Mouse (Mus musculus) neural tube, embryonic 14.5 days (tissue): ENCODE measurements around the gene Macf1. TPM values are rescaled to one million over a fixed set of nuclear protein-coding genes. Genes with fewer than 3 reads are reported as not detected.
A peak's percentile ranks its signal among the peaks of the same experiment; 100 is the strongest.

Experiments used
- ATAC-seq: fragments of 200-750 bp; cut with Nextera tagmentation; 2 replicates; pipeline ENCODE4 v1.8.0; 2017; ENCODE audit warnings: low read depth, mild to moderate bottlenecking, moderate TSS enrichment, moderate library complexity
- H3K27ac ChIP-seq: fragments of 300-500 bp; sonication (generic); 2 replicates; pipeline ENCODE4 v1.5.1; 2014; ENCODE audit warnings: low read depth, mild to moderate bottlenecking, control low read depth, low read length, moderate library complexity, mixed read lengths
- H3K27me3 ChIP-seq: fragments of 300-500 bp; sonication (generic); 2 replicates; pipeline ENCODE4 v1.6.1; 2014; ENCODE audit warnings: low read length; ENCODE audit not compliant: control insufficient read depth, insufficient read depth
- H3K36me3 ChIP-seq: fragments of 300-500 bp; sonication (generic); 2 replicates; pipeline ENCODE4 v1.6.1; 2014; ENCODE audit warnings: low read length, mixed read lengths; ENCODE audit not compliant: control insufficient read depth, insufficient read depth
- H3K4me1 ChIP-seq: fragments of 300-500 bp; sonication (generic); 2 replicates; pipeline ENCODE4 v1.6.1; 2014; ENCODE audit warnings: low read length; ENCODE audit not compliant: control insufficient read depth, insufficient read depth
- H3K4me2 ChIP-seq: fragments of 300-500 bp; sonication (generic); 2 replicates; pipeline ENCODE4 v1.6.1; 2014; ENCODE audit warnings: mild to moderate bottlenecking, low read depth, low read length, control low read depth
- H3K4me3 ChIP-seq: fragments of 300-500 bp; sonication (generic); 2 replicates; pipeline ENCODE4 v1.5.1; 2014; ENCODE audit warnings: low read depth, low read length, control low read depth, mixed read lengths
- H3K9ac ChIP-seq: fragments of 300-500 bp; sonication (generic); replicated peaks from 2 replicates; pipeline ENCODE4 v1.6.1; 2014; ENCODE audit warnings: low read depth, mild to moderate bottlenecking, control low read depth, low read length, mixed read lengths
- H3K9me3 ChIP-seq: fragments of 300-500 bp; sonication (generic); 2 replicates; pipeline ENCODE4 v1.6.1; 2016; ENCODE audit warnings: low read length; ENCODE audit not compliant: control insufficient read depth
- WGBS: fragments of 180-500 bp; shearing (Covaris S2); extraction: QIAGEN DNeasy Blood & Tissue Kit; methylation state at CpG from one replicate; pipeline ENCODE4 v1.1.7; 2014; 5-methylcytosine and 5-hydroxymethylcytosine counted together
- polyA plus RNA-seq: library from polyadenylated mRNA; unstranded; fragments of >200 nt; fragmentation: Nextera tagmentation; extraction: Ambion mirVana; gene quantifications from 2 replicates; pipeline ENCODE4 v1.2.1, GENCODE M21; 2014

Macf1 gene
- polyA plus RNA-seq, 1 experiment from 2014 or later: 144 TPM

GRCm38 (mm10) chr4:123652130-123652529 is 32.0 kb downstream of the Macf1 start:
- Histone ChIP-seq H3K9me3 (no peaks in the 10 kb centered on the region), H3K27me3 (no peaks in the 10 kb centered on the region), H3K4me2 (no peak overlapping the region), H3K27ac (no peak overlapping the region), H3K4me3 (no peak overlapping the region), H3K9ac (no peak overlapping the region), H3K36me3 (no peaks in the 10 kb centered on the region), H3K4me1 (no peaks in the 10 kb centered on the region)
- WGBS: 88% methylated on average over 3 of the region's 3 CpGs
- ATAC-seq: no peak

- ATAC-seq: no peak
- no peaks in the 10 kb centered on the region for H3K9me3 ChIP-seq
- H3K4me2 ChIP-seq: no peak overlapping the region
- no peak overlapping the region for H3K27ac ChIP-seq
- H3K9ac ChIP-seq: no peak overlapping the region
- H3K4me1 ChIP-seq: no peaks in the 10 kb centered on the region
- no peaks in the 10 kb centered on the region for H3K27me3 ChIP-seq
- 86% methylated on average over 6 of the region's 6 CpGs for WGBS
- no peaks in the 10 kb centered on the region for H3K36me3 ChIP-seq
- H3K4me3 ChIP-seq: no peak overlapping the region
Measured at GRCm38 (mm10) chr4:123649131-123649530, 35.0 kb downstream of the Macf1 start.

GRCm38 (mm10) chr4:123647668-123648067 is 36.5 kb downstream of the Macf1 start:
- Histone ChIP-seq H3K9me3 (no peaks in the 10 kb centered on the region), H3K4me1 (no peaks in the 10 kb centered on the region), H3K9ac (no peak overlapping the region), H3K27ac (no peak overlapping the region), H3K4me3 (no peak overlapping the region), H3K4me2 (no peak overlapping the region), H3K27me3 (no peaks in the 10 kb centered on the region), H3K36me3 (no peaks in the 10 kb centered on the region)
- 92% methylated on average over 4 of the region's 4 CpGs for WGBS
- no peak for ATAC-seq

GRCm38 (mm10) chr4:123647109-123647508 is 37.1 kb downstream of the Macf1 start:
- ATAC-seq: no peak
- H3K4me1 ChIP-seq: no peaks in the 10 kb centered on the region
- no peaks in the 10 kb centered on the region for H3K9me3 ChIP-seq
- H3K9ac ChIP-seq: no peak overlapping the region
- no peaks in the 10 kb centered on the region for H3K27me3 ChIP-seq
- H3K36me3 ChIP-seq: no peaks in the 10 kb centered on the region
- H3K4me2 ChIP-seq: no peak overlapping the region
- 98% methylated on average over 2 of the region's 2 CpGs for WGBS
- H3K4me3 ChIP-seq: no peak overlapping the region
- H3K27ac ChIP-seq: no peak overlapping the region

- no peak for ATAC-seq
- WGBS: 99% methylated on average over 3 of the region's 3 CpGs
- no peak overlapping the region for H3K27ac ChIP-seq
Measured at GRCm38 (mm10) chr4:123645246-123645845, 38.8 kb downstream of the Macf1 start.

GRCm38 (mm10) chr4:123643561-123643960 is 40.6 kb downstream of the Macf1 start:
- Histone ChIP-seq H3K4me2 (no peak overlapping the region), H3K4me1 (no peaks in the 10 kb centered on the region), H3K9me3 (no peaks in the 10 kb centered on the region), H3K27ac (no peak overlapping the region), H3K9ac (no peak overlapping the region), H3K36me3 (no peaks in the 10 kb centered on the region), H3K4me3 (no peak overlapping the region), H3K27me3 (no peaks in the 10 kb centered on the region)
- ATAC-seq: peak; percentile 14; the same call in 1 of the 2 replicates
- 74% methylated on average over 6 of the region's 6 CpGs for WGBS

More at GRCm38 (mm10) chr4:123645246-123645845, 38.8 kb downstream of the Macf1 start:
- H3K4me3 ChIP-seq: no peak overlapping the region
- no peaks in the 10 kb centered on the region for H3K36me3 ChIP-seq
- H3K4me2 ChIP-seq: no peak overlapping the region
- no peaks in the 10 kb centered on the region for H3K4me1 ChIP-seq
- no peaks in the 10 kb centered on the region for H3K27me3 ChIP-seq
- no peaks in the 10 kb centered on the region for H3K9me3 ChIP-seq
- no peak overlapping the region for H3K9ac ChIP-seq

GRCm38 (mm10) chr4:123642877-123643276 is 41.3 kb downstream of the Macf1 start:
- WGBS: 75% methylated on average over 5 of the region's 5 CpGs
- Histone ChIP-seq H3K27ac (no peak overlapping the region), H3K4me1 (no peaks in the 10 kb centered on the region), H3K36me3 (no peaks in the 10 kb centered on the region), H3K4me2 (no peak overlapping the region), H3K9me3 (no peaks in the 10 kb centered on the region), H3K27me3 (no peaks in the 10 kb centered on the region), H3K4me3 (no peak overlapping the region), H3K9ac (no peak overlapping the region)
- no peak for ATAC-seq

GRCm38 (mm10) chr4:123637136-123637535 is 47.0 kb downstream of the Macf1 start:
- ATAC-seq: peak; percentile 66; the same call in 1 of the 2 replicates
- no peak overlapping the region for H3K4me2 ChIP-seq
- no peaks in the 10 kb centered on the region for H3K27me3 ChIP-seq
- no peaks in the 10 kb centered on the region for H3K36me3 ChIP-seq
- H3K9ac ChIP-seq: no peak overlapping the region
- no peak overlapping the region for H3K4me3 ChIP-seq
- H3K4me1 ChIP-seq: no peaks in the 10 kb centered on the region
- no peaks in the 10 kb centered on the region for H3K9me3 ChIP-seq
- WGBS: 85% methylated on average over 6 of the region's 6 CpGs
- no peak overlapping the region for H3K27ac ChIP-seq

- Histone ChIP-seq H3K9me3 (no peaks in the 10 kb centered on the region), H3K4me1 (no peaks in the 10 kb centered on the region), H3K9ac (no peak overlapping the region), H3K27me3 (no peaks in the 10 kb centered on the region), H3K4me2 (no peak overlapping the region), H3K36me3 (no peaks in the 10 kb centered on the region), H3K4me3 (no peak overlapping the region), H3K27ac (no peak overlapping the region)
- no peak for ATAC-seq
- 9% methylated on average over 1 of the region's 1 CpGs for WGBS
Measured at GRCm38 (mm10) chr4:123635428-123635827, 48.7 kb downstream of the Macf1 start.
